Mouse (Mus musculus): Measurements from ENCODE around the gene Mpzl2.
A peak's percentile ranks its signal among the peaks of the same experiment; 100 is the strongest.

Gene Mpzl2

DNA sequence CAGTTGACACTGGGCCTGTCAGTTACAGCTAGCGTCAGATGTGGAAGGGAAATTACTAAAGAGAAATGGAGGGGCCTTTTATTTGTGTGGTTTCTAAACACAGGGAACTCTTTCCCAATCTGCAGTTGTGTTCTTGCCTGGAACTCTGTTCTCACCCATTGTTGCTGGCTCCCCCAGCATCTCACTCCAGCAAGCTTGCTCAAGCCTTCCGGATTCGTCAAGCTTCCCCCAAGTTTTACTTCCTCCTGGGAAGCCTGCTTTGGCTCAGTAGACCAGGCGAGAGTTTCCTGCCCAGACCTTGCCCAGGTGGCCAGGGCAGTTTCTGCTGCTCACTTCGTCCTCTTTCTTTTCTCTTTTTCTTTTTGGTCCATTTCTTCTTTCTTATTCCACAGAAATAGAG lies 45.0 kb downstream of the Mpzl2 start:
- DNase-seq (ENCODE audit: extremely low read depth, low read depth, low spot score), result no peak

- DNase-seq (ENCODE audit: extremely low read depth, low read depth, low spot score), result no peak
Observed at GRCm38 (mm10) chr9:45085741-45086690, 46.4 kb downstream of the Mpzl2 start.

- DNase-seq (ENCODE audit: extremely low read depth, low read depth, low spot score), result no peak
Observed at GRCm38 (mm10) chr9:45088040-45088439, 48.4 kb downstream of the Mpzl2 start.

- no peak for DNase-seq (ENCODE audit: extremely low read depth, low read depth, low spot score)
Observed at GRCm38 (mm10) chr9:45090811-45091210, 51.2 kb downstream of the Mpzl2 start.

DNA sequence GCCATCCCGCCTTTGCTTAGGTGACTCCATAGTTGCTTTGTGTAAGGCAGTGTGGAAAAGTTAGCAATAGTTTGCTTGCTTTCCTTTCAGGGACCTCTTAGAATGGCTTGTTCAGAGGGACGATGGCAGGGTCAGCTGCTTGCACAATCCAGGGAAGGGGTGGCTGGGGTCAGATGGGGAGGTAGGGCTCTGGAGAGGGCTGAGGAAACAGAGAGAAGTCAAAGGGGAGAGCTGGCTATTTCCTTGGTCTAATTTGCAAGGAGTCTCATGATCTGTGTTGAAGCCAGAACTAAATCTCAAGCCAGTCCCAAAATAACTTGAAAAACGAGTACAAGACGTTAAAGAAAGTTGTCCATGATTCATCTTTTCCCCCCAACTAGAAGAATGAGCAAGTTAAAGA lies 53.0 kb downstream of the Mpzl2 start:
- no peak for DNase-seq (ENCODE audit: extremely low read depth, low read depth, low spot score)

DNA sequence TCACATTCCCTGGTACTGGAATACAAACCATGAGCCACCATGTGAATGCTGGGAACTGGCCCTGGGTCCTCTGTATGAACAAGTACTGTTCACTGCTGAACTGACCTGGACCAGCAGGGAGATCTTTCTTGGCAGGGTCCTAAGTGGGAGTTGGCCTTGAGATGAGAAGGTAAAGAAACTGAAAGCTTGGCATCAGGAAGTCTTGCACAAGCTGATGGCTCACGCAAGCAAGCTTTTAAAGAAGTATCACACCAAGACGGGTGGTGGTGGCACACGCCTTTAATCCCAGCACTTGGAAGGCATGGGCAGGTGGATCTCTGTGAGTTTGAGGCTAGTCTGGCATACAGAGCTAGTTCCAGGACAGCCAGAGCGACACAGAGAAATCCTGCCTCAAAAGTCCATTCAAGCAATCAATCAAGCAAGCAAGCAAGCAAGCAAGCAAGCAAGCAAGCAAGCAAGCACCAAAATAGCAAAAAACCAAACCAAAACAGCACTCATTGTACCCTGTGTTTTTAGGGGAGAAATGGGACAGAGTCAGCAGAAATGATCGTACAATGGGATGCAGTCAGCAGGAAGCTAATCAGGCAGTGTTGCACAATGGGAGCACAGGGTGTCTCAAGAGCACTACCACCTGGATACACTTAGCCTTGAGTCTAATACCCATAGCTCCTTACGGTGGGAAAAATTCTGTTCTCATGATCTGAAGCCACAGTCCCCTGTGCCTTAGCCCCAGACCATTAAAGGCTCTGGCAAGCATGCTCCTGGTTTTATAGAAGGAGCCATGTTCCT lies 55.7 kb downstream of the Mpzl2 start:
- peak; percentile 47 for DNase-seq (ENCODE audit: extremely low read depth, low read depth, low spot score)

DNA sequence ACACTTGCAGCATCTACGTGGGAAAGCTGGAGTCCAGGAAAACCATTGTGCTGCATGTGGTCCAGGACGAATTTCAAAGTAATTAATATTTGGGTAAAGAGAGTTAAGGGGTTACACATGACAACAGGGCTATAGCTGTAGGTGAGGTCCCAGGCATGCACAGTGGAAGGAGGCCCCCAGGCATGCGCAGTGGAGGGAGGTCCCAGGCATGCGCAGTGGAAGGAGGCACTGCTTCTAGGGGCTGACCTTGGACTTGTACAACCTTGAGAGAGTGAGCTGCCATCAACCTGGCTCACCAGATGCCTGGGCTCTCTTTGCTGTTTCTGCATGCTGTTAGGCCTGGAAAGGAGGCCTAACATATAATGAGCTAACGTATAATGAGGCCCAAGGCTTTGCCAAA lies 58.3 kb downstream of the Mpzl2 start:
- DNase-seq (ENCODE audit: extremely low read depth, low read depth, low spot score), result no peak

DNA sequence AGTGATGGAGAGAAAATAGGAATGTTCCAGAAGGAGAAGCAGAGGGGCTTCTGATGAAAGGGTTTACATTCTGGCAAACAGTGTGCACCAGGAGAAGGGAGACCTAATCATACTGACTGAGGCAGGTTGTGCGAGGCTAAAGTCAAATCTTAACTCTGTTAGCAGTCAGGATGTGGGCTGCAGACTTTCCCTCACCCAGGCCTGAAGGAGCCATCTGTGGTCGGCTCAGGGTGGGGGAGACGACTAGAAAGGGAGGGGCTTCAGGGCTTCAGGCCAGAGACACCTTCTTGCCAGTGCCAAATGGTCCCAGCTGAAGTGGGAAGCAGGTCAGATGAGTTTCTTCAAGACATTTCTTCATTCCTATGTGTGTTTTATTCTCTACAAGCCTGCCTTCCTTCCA lies 58.8 kb downstream of the Mpzl2 start:
- DNase-seq (ENCODE audit: extremely low read depth, low read depth, low spot score), result no peak

DNA sequence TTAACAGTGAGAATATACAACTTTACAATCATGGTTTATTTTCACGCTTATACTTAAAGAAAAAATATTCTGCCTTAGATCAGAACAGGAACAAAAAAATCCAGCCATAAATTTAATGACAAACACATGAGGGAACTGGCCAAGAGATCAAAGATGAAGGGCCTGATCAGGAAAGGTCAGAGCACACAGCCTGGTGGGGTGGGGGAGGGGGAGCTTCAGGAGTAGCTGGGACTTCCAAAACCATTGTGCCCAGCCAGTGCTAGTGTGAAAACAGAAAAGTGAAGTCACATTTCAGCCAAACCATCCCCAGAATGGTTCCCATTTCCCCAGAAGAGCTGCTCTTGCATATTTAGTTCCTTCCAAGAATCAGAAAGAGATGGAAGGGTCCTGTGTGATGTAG lies 62.9 kb downstream of the Mpzl2 start:
- no peak for DNase-seq (ENCODE audit: extremely low read depth, low read depth, low spot score)

DNA sequence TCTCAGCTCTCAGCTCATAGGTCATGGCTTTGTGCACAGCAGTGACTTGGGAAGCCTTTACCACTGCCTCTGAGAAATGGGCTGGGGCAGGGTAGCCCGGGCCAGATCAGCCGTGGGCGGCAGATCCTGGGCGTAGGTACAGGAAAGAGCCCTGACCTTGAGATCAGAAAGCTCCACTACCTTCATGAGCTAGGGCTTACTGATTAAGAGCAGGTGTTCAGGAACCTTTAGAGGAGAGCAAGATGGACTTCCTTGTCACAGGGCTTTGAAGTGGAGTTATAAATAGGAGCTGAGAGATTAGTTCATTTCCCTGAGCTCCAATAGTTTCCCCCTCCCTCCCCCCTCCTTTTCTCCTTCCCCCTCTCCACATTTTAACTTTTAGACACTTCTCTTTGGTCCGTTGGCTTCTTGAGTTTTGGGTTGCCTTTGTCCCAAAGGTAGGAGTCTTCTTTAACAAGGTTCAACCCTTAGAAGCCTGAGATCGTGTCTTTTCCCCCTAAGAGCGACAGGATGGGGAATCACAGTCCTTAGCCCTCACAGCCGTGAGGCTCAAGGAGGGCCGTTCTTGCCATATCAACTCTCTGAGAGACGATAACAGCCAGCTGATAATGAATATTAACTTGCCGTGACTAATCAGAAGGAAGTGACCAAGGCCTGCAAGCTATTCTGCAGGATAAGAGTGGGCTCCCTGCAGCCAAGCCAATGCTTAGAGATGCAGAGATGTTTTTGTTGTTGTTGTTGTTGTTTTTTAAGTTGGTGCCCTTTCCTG lies 63.8 kb downstream of the Mpzl2 start:
- DNase-seq (ENCODE audit: extremely low read depth, low read depth, low spot score), result no peak
